Mouse (Mus musculus): ENCODE data around the gene Kif3a.
A peak's percentile ranks its signal among the peaks of the same experiment; 100 is the strongest.

Gene Kif3a

DNA sequence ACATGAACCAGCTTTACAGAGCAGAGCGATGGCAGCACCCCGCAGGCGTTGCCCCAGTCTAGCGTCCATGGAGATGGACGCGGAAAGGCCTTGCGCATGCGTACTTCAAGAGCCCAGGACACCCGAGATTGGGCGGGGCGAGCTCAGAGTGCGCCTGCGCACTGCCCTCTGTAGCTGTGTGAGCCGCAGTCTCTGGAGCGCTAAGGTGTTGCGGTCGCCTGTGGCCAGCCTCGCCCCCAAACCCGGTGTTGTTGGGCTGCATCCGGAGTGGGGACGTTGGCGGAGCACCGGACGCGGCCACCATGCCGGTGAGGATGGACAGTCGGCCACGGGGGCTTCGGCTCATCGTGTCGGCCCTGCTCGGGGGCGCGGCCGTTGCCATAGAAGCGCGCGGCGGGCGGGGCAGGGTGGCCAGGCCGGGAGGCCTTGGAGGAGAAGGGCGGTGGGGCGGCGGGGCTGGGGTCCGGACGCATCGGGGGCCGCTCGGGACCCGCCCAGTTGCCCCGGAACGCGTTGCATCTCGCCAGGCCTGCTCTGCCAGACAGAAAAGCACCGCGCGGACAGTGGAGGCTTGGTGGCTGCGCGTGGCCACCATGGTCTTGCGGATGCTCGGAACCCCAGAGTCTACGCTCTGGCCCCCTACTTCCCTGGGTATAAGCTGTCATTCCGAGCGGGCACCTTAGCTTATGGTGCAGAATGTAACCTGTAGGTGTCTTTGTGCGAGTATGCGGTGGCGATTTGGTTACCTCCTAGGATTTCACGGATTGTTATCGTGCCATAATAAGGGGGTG, at the start of gene Kif3a:
TSS of gene Kif3a (plus strand) at position 156 of the 791 bp plus-strand sequence.
- DNase-seq (ENCODE audit: low spot score in 2 of 2) = peak; percentile 92 to 94

DNA sequence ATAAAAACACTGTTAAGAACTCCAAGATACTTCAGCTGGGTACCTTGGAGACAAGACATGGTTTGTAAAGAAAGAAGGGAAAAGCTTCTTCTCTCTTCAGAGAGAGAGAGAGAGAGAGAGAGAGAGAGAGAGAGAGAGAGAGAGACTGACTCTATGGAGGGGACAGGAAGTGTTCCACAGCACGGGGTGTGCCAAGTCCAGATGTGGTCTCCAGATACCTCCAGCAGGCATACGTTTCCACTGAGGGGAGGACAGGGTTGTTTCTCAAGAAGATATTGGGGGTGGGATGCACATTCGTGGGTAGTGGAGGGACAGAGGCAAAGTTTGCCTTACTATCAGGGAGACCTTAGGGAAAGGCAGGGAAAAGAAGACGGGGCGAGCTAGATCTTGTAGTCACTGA, 48.4 kb upstream of the Kif3a start:
- DNase-seq (ENCODE audit: low spot score in 2 of 2) = no peak

DNA sequence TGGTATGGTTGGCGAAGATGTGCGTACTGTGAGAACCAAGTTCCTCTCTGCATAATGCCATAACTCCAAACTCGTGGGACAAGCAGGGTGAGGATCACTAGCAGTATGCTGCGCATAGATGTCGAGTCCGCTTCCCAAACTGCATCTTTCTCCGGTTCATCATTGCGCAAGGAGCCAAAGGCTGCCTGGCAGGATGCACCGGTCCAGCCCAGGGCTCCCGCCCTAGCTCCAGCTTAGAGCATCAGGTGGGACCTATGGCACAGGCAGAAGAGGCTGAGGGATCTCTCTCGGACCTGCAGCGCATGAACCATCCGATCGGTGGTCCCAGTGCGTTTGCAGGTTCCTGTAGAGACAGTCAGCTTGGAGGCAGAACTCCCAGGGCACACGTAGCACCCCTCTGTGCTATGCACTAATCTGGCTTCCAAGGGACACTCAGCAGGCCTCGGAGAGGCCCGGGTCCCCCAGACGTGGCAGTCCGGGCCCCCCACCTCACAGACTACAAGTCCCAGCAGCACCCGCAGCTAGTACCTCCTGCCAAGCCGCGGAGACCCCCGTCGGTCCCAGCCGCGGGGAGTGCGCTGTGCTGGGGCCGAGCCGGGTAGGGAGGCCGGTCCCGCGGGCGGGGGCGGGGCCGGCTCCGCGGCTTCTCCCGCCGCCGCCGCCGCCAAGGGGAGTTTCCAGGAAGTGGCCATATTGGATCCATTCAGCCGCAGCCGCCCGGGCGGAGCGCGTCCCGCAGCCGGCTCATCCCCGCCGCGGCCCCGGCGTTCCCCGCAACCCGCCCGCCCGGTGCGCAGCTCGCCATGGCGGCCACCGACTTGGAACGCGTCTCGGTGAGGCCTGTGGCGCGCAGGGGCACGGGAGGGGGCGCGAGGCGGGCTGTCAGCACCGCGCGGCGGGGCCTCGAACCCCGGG, 47.7 kb upstream of the Kif3a start, which contains the start of gene Sept8:
TSS of gene Sept8 (plus strand) at position 51 of the 915 bp plus-strand sequence.
- peak; percentile 57 to 71 for DNase-seq (ENCODE audit: low spot score in 2 of 2)

GRCm38 (mm10) chr11:53520122-53520978, 46.8 kb upstream of the Kif3a start:
- DNase-seq (ENCODE audit: low spot score in 2 of 2) = peak; percentile 53 to 56

DNA sequence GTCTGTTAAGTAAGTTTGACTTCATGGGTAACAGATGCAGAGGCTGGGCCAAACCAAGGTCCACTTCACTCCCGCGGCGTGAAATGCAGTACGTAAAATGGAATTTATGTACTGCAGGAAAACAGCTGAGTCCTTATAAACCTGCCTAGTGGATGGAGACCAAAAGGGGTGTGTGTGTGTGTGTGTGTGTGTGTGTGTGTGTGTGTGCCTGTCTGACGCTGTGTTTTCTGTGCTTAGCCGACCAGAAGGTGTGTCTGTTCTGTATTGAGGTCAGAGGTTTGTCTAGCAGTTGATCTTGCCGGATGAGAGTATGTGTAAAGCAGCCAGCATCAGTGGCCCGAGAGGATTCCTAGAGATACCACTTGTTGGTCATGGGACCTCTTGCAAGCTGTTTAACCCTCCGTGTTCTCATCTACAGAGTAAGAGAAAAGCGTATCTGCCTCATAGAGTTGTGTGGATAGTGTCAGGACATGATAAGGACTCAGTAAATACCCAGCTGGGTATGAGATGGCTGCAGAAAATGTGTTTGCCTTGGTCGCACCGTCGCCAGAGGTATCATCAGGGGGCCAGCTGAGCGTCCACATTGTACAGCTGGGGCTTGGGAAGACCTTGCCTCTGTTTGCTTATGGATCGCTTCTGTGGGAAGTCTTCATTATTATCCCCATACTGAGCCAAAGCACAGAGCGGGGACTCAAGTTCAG, 45.9 kb upstream of the Kif3a start:
- DNase-seq (ENCODE audit: low spot score in 2 of 2) = peak in 1 of 2 experiments; percentile 22

- peak in 1 of 2 experiments; percentile 47 for DNase-seq (ENCODE audit: low spot score in 2 of 2)
These were observed 45.4 kb upstream of the Kif3a start for GRCm38 (mm10) chr11:53521821-53522131.

DNA sequence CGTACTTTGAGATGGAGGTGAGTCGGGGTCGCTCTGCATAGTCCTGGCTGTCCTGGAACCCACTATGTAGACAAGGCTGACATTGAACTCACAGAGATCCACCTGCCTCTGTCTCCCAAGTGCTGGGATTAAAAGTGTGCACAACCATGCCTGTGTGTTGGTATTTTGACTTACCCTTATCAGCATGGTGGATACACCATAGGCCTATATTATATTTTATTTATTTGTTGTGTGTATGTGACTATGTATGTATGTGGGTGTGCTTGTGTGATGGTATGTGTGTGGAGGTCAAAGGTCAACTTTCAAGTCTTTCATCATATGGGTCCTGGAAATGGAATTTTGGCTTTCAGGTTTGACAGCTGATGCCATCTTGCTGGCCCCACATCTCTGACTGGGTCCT, 44.8 kb upstream of the Kif3a start:
- DNase-seq (ENCODE audit: low spot score in 2 of 2) = no peak

DNA sequence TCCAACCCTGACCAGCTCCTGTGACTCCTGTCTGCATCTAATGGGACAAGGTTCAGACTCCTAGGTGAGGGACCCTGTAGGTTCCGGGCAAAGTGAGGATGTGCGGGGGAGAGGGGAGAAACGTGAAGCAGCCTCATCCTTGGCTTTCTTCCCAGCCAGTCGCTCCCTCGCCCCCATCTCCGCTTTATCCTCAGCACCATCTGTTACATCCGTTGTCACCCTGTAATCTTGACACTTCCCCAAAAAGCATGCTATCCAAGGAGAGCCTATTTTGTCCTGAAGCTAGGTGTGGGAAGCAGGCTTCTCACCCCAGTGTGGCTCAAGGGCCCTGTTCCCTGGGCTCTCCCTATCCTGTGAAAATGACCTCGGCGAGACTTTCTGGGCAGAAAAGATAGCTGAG, 44.2 kb upstream of the Kif3a start:
- DNase-seq (ENCODE audit: low spot score in 2 of 2) = no peak

- DNase-seq (ENCODE audit: low spot score in 2 of 2) = no peak
These were observed 43.4 kb upstream of the Kif3a start for GRCm38 (mm10) chr11:53523545-53524405.

GRCm38 (mm10) chr11:53524905-53525304, 42.3 kb upstream of the Kif3a start:
- no peak for DNase-seq (ENCODE audit: low spot score in 2 of 2)

GRCm38 (mm10) chr11:53525461-53525860, 41.7 kb upstream of the Kif3a start:
- DNase-seq (ENCODE audit: low spot score in 2 of 2) = no peak

DNA sequence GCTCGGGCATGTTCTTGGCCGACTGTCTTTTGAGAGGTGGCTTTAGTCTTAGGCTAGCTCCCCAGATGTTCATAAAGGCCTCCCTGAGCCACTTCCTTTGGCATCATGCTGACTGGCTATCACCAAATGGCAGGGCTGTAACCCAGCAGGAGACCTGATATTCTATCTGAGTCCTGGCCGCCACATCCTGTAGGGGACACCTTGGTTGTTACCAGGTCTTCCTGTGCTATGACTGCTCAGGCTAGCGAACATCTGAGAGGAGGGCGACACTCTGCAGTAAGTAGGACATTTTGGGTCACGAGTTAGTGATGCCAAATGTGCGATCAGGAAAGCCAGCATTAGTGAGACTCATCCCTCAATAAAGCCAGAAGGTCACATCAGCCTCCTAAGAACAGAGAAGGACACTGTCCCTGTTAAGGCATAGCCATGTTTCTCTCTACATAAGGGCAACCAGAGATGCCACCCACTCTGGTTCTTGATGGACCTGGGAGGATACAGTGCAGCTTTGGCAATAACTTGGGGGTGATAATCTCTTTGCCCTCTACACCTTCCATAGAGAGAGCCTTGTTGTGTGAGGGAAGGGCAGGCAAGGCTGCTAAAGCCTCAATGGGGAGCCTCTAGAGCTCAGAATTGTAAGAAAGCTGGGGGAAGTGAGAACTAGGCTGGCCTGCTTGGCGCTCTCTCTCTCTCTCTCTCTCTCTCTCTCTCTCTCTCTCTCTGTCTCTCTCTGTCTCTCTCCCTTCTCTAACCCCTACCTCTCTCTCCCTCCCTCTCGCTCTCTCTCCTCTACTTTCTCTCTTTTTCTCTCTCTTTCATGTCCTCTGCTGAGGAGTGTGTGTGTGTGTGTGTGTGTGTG, 38.6 kb upstream of the Kif3a start:
- no peak for DNase-seq (ENCODE audit: low spot score in 2 of 2)

- DNase-seq (ENCODE audit: low spot score in 2 of 2) = peak in 1 of 2 experiments; percentile 29
These were observed 38.0 kb upstream of the Kif3a start for GRCm38 (mm10) chr11:53529253-53529557.

GRCm38 (mm10) chr11:53530001-53530400, 37.2 kb upstream of the Kif3a start:
- DNase-seq (ENCODE audit: low spot score in 2 of 2) = no peak

DNA sequence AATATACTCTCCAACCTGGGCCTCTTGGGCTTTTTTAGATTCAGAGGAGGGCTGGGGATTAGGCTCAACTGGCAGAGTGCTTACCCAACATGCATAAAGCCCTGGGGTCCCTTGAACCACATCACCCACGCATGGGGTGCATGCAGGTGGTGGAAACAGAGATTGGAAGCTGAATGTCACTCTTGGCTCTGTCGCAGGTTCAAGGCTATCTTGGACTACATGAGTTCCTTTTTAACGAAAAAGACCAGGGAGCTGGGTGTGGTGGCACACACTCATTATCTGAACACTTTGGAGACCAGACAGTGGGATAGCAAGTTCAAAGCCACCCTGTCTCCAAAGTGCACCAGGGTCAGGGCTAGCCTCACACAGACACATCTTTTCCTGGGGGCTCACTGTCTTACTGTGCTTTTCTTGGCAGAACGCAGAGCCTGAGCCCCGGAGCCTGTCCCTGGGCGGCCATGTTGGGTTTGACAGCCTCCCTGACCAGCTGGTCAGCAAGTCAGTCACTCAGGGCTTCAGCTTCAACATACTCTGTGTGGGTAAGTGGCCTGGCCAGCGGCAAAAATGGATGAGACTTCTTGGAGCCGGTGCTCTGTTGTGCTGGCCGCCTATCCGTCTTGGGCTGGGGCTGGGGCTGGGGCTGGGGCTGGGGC, 35.5 kb upstream of the Kif3a start:
- DNase-seq (ENCODE audit: low spot score in 2 of 2) = no peak

- DNase-seq (ENCODE audit: low spot score in 2 of 2) = no peak
These were observed 35.0 kb upstream of the Kif3a start for GRCm38 (mm10) chr11:53532231-53532620.

- DNase-seq (ENCODE audit: low spot score in 2 of 2) = no peak
These were observed 28.1 kb upstream of the Kif3a start for GRCm38 (mm10) chr11:53539002-53539491.

DNA sequence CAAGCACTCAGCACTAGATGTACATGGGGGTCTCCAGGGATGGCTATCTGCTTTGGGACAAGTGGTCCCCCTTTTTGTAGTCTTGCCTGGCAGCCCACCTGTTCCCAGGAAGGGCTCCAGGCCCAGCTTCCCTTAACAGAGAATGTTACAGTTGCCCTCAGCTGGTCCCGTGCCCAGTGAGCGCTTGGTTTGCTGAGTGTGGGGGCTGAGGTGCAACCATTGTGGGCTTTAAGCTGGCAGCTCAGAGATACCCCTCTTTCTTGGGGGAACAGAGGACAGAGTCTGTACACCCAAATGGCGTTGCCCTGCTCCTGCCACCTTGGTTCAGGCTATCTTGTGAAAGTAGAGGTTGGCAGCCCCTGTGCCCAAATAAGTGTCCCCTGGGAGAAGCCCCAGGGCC, 26.8 kb upstream of the Kif3a start:
- DNase-seq (ENCODE audit: low spot score in 2 of 2) = no peak

DNA sequence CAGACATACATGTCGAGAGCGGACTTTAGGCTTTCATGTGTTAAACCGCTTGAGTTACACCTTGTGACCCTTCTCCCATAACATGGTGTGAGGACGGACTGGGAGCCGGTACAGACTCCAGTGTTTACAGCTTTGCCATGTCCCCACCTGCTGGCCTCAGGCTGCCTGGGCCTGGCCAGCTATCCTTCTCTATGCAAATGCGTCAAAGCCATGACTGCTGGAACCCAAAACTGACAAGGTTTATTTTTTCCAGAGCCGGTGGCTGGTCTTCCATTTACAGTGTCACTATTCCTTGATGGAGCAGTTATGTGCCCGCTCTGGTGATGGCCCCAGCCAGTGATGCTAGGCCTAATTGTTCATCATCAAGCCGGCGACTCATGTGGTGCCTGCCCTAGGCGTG, 26.0 kb upstream of the Kif3a start:
- no peak for DNase-seq (ENCODE audit: low spot score in 2 of 2)

Measured in urinary bladder, adult 18-20 months (tissue).